Mouse (Mus musculus) cerebellum, postnatal 36 days (tissue): Measurements from ENCODE around the gene Terf2.
"Not testable (repeated sequence)": the region's sequence is repeated elsewhere in the genome, so short reads cannot be mapped to it uniquely, and the experiment has no call there.

Experiments used
- DNase-seq, 2 experiments: peaks; one replicate each; pipeline ENCODE4 v3.0.0; 2021 to 2022; ENCODE audit warnings: mixed read lengths in 2 of 2

Gene Terf2

DNA sequence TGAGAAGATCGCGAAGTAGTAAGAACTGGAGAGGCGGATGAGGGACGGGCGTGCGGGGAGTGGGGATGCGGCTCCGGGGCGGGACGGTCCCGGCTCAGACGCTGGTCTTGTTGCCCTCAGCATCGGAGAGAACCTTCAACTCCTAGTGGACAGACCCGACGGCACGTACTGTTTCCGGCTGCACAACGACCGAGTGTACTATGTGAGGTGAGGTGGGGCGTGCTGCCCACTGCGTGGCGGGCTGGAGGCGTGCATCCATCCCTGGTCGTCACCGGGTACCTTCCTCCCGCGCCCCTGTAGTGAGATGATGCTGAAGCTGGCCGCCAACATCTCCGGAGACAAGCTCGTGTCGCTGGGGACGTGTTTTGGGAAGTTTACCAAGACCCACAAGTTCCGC lies 39.4 kb downstream of the Terf2 start:
- no peak for DNase-seq

DNA sequence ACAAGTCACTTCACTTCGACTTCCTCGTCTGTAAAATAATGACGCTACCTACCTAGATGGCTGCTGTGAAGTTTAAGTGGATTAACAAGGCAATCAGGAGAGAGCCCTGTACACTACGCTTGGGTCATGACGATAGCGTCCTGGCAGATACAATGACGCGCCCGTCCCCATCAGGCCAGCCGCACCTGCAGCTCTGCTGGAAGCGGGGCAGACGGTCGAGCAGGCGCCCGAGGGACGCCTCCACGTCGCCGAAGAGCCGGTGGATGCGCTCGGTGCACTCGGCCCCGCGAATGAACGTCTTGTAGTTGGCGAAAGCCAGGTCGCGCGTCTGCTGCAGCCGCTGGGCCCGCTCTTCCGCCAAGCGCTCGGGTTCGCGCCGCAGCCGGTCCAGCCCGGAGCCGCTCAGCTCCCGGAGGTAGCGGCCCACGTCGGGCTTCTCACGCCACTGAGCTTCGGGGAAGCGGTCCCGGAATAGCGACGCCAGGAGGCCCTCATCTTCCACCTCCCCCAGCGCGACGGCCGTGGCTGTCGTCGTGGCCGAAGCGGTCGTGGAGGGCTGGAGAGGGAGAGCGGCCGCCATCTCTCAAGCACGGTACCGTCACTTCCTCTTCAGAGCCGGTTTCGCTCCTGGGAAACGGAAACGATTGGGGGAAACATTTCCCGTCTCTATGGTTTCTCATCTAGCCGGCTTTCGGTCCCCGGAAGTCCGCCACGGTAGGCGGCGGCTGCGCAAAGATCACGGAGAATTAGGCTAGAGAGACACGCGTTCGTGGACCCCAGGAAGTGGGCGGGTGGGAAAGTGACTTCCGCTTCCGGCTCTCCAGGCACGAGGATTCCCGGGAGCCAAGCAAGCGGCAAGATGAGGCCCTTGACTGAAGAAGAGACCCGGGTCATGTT lies 40.0 kb downstream of the Terf2 start, which contains the start of the genes Cog8 and Nip7:
Gene Cog8 (minus strand): TSS at position 614 of the 897 bp plus-strand sequence.
Gene Nip7 (plus strand): TSS at position 802 of the 897 bp plus-strand sequence.
- DNase-seq, result peak; percentile 96

- no peak for DNase-seq
Measured at GRCm38 (mm10) chr8:107052046-107052445, 44.3 kb downstream of the Terf2 start.

- no peak for DNase-seq
Measured at GRCm38 (mm10) chr8:107049480-107049879, 46.9 kb downstream of the Terf2 start.

DNA sequence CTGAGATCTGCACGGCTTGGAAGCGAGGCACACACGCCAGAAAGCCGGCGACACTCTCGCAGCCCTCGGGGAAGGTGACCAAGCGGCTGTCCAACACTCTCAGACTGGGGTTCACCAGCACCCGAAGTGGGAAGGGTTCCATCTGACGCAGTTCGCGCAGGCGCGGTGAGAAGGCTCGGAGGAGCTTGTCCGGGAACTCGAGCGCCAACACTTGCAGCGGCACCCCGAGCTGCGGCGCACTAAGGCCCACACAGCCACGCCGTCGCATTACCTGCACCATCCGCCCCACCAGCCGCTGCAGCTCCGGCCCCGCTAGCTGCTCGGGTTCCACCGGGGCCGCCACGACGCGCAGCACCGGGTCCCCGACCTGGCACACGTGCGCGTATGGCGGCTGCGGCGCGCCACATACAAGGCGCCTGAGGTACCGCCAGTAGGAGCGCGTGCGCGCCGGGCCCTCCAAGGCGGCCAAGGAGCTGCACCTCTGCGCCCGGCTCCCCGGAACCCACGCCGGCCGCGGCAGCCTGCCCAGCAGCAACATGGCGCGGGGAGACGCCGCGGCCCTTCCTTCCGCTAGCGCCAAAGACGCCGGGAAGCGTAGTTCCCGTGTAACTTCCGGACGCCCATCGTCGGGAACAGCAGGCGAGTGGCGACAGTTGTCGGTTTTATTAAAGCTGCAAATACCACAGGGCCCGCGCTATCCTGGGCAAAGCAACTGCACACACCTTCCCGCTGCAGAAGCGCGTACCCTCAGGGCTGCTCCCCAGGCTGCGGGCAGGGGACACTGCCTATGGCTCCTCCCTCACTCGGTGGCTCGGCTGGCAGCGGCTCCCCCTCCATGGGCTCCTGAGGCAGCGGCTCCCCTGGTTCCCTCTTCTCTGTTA lies 48.0 kb downstream of the Terf2 start, which contains the start of gene Pdf:
Gene Pdf (minus strand): TSS at position 554 of the 881 bp plus-strand sequence.
- DNase-seq, result peak; percentile 80 to 82

GRCm38 (mm10) chr8:107046976-107047375 lies 49.4 kb downstream of the Terf2 start:
- DNase-seq, result no peak

GRCm38 (mm10) chr8:107045478-107045877 lies 50.9 kb downstream of the Terf2 start:
- DNase-seq, result no peak

DNA sequence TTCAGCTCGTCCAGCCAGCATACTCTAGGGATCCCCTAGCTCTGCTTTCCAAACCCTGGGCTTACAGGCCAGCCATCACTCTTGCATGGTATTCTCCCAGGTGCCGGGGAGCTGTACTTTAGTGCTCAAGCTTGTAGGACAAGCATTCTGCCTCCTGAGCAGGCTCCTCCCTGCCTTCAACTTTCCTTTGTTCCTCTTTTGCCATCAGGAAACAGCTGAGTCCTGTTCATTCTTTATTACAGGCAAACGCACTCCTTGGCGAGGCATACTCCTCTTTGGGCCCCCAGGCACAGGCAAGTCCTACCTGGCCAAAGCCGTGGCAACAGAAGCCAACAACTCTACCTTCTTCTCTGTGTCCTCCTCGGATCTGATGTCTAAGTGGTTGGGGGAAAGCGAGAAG lies 55.7 kb downstream of the Terf2 start:
- no peak for DNase-seq

DNA sequence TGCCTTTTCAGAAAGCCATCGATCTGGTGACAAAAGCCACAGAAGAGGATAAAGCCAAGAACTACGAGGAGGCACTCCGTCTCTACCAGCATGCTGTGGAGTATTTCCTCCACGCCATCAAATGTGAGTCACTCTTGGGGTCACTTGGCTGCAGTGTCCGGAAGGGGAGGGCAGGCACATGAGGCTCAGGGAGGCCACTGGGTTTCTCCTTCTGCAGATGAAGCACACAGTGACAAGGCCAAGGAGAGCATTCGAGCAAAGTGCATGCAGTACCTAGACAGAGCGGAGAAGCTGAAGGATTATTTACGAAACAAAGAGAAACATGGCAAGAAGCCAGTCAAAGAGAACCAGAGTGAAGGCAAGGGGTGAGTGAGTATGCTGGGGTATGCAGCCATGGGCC lies 59.7 kb downstream of the Terf2 start:
- no peak for DNase-seq

GRCm38 (mm10) chr8:107035641-107036040 lies 60.7 kb downstream of the Terf2 start:
- no peak for DNase-seq

- DNase-seq, result not testable (repeated sequence)
Measured at GRCm38 (mm10) chr8:107033609-107034008, 62.7 kb downstream of the Terf2 start.

DNA sequence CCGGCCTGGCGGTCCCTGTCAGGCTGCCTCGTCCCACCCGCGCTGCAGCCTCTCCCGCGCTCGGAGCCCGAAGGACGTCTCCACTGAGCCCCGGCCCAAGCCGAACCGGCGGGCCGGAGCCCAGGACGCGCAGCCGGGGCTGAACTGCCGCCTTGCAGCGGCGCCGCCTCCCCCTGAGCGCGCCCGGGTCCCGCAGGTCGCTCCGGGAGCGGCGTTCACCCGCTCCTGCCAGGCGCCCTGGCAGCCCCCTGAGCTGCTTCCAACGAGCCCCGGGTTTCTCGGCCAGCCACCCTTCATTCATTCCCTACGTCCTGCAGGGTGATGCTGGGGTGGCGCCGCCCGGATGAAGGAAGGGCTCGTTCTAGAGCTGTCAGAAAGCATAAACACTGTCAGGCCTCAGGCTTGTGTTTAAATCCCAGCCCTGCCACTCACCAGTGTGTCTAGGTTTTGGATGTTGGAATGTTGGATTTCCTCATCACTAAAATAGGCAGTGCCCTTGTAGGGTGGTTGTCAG lies 64.7 kb downstream of the Terf2 start:
- DNase-seq, result no peak

DNA sequence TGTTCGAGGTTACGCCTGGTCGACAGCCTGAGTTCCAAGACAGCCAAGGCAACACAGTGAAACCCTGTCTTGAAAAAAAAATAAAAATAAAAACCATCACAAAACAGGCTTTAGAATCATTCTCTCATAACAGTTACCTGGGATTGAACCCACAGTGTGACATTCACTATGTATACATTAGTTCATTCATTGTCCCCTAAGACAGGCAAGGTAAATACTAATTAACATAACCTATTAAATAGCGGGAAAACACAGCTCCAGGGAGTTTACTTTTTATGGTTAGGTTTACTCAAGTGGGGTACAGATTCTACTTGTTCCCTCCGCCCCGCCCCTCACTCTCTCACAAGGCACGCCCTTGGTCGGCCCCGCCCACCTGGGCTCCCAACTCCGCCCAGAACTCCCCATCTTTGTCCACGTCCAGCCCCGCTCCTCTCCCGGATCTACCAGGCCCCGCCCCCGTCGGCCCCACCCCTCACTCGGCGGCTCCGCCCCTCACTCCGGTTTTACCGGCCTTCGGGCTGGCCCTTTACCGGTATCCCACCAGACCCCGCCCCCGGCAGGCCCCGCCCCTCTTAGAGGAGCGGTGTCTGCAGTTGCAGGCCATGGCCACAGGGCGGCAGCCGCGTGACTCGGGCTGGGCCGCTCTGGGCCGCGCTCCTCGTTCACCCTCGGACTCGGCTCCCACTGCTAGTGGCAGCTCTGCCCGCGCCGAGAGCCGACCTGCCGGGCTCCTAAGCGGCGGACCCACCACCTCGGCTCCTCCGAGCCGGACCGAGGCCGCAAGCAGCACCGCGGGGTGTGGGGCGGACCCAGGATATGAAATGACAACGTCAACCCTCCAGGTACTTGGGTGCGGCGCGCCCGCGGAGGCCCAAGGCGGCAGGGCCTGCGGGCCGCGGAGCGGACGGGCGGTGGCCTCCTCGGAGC lies 65.4 kb downstream of the Terf2 start, which contains the start of gene Vps4a:
Gene Vps4a (plus strand): TSS at position 573 of the 927 bp plus-strand sequence.
- peak; percentile 94 to 96 for DNase-seq

DNA sequence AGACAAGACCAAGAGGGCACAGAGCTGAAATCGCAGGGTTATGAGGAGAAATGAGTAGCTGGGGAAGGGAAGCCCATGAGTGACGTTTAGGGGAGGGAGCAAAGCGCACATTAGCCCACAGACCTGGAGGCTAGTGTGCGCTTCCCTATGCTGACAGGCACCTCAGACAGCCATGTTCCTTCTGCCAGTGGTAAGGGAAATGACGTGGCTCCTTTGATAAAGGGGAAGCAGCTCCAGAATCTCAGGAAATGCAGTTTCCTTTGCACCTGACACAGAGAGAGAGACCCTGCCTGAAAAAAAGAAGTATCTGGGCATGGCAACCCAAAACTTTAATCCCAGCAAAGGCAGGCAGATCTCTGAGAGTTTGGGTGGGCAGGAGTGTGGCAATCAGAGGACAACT lies 66.3 kb downstream of the Terf2 start:
- DNase-seq, result no peak

DNA sequence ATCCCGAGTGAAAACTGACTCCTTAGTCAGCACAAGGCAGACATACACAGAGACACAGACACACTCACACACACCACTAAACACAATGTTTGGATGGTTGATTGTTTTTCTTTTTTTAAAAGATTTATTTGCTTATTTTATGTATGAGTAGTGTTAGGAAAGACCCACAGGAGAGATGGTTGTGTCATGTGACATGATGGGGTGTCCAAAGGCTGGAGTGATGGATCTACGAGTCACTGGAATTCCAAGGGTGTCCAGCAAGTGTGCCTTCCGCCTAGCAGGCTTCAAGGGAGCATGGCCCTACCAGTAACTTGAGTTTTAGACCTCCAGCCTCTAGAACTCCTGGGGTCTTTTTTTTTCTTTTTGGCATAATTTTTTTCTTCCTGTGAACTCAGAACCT lies 67.0 kb downstream of the Terf2 start:
- DNase-seq, result no peak

GRCm38 (mm10) chr8:107023479-107023878 lies 72.9 kb downstream of the Terf2 start:
- DNase-seq, result no peak
